Mouse (Mus musculus) left cerebral cortex, postnatal 14 days (tissue): ENCODE data around the gene Mup11. TPM values are rescaled to one million over a fixed set of nuclear protein-coding genes. Genes with fewer than 3 reads are reported as not detected.
"Not testable (repeated sequence)": the region's sequence is repeated elsewhere in the genome, so short reads cannot be mapped to it uniquely, and the experiment has no call there.

Experiments used
- DNase-seq, 2 experiments: peaks; one replicate each; pipeline ENCODE4 v3.0.0; 2021 to 2022; ENCODE audit warnings: low spot score in 2 of 2, mixed read lengths in 1 of 2
- intact Hi-C: fragments of 180-260 bp; cut with DNase I; formaldehyde crosslinking; loops from one replicate; pipeline ENCODE4 v1.15.1; 2025
- long read RNA-seq, 2 experiments: library from polyadenylated mRNA; stranded (forward); transcript quantifications; one replicate each; pipeline ENCODE4 v2.0.0; 2021
- total RNA-seq, 2 experiments: library from RNA; stranded (reverse); gene quantifications; 2 replicates each; pipeline ENCODE4 v1.2.3; 2021

Mup11 gene
- total RNA-seq: not detected
- long read RNA-seq, experiment 1: 0 reads
- long read RNA-seq, experiment 2: 0 reads

GRCm38 (mm10) chr4:60662311-60662710, at the start of gene Mup11:
Mup11 (minus strand) TSS chr4:60662411.
- intact Hi-C loops, DNase-seq: not testable (repeated sequence)

Other genes with a start within 250 kb of the Mup11 start
- not detected for gene Mup9, start 240.5 kb downstream of the Mup11 start, total RNA-seq
- not detected for gene Mup1, start 160.5 kb downstream of the Mup11 start, total RNA-seq
- not detected for gene Mup10, start 80.2 kb downstream of the Mup11 start, total RNA-seq
- gene Mup12, start 78.9 kb upstream of the Mup11 start, total RNA-seq: not detected
- gene Mup22, start 159.1 kb upstream of the Mup11 start, total RNA-seq: not detected